7 mouse cellular contexts compared by ENCODE assay signal in the genomic region with DNA sequence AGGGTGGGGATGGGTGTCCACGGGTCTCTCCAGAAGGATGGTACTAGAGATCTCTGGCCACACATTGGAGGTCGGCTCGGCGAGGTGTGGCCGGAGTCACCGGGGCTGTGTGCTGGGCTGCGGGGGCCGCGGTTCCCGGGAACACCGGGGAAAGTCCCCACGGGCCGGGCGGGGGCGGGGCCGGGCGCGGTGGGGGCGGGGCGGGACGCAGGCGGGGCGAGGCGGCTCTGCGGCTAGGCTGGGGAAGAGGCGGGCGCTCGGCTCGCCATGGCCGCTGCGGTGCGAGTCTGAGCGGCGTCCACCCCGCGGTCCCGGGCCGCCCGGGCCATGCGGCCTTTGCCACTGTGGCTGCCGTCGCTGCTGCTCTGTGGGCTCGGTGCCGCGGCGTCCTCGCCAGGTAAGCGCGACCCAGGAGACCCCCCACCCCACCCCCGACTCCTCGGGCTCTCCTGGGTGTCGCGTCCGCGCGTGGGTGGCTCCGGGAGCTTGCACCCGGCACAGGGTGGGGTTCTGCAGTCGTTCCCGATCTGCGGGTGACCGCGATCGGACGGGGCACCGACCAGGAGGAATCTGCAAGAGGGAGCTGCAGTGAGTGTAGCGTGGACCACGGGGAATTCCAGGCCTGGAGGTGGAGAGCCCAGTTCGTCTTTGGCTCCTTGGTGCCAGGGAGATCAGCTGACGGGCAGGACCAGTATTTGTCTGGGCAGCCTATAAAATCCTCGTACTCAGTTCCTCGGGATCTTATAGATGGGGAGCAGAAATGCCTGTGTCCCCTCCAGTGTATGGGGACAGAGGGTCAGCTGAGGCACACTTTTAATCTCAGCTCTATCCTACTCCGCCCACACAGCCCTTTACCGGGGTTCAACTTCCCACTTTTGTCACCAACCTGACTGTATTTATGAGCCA. TPM values are rescaled to one million over a fixed set of nuclear protein-coding genes. Genes with fewer than 3 reads are reported as not detected.
DNase-seq lines count a peak whose midpoint lies in the region; ATAC-seq and TF ChIP-seq lines count a peak whose summit lies in the region.

TSS of gene Ifngr2 (plus strand) at position 237 of the 906 bp plus-strand sequence.

- H3K36me3 ChIP-seq in hindbrain, postnatal 0 days (ENCODE audit: insufficient read depth, low read length) = no peaks in the 10 kb centered on the region

- no peaks in the 10 kb centered on the region for H3K9me3 ChIP-seq in hindbrain, postnatal 0 days (ENCODE audit: low read length)

- peak within 1 kb of the TSS; percentile 83 for H3K4me2 ChIP-seq in hindbrain, postnatal 0 days (ENCODE audit: low read depth, low read length)

- H3K4me3 ChIP-seq in hindbrain, postnatal 0 days (ENCODE audit: low read length) = peak within 1 kb of the TSS; percentile 93

- H3K27ac ChIP-seq in hindbrain, postnatal 0 days = peak within 1 kb of the TSS; percentile 71; the same call in 1 of the 2 replicates

- H3K27me3 ChIP-seq in hindbrain, postnatal 0 days (ENCODE audit: insufficient read depth, low read length) = no peaks in the 10 kb centered on the region

- peaks cover 11% of the 10 kb centered on the region for H3K4me1 ChIP-seq in hindbrain, postnatal 0 days (ENCODE audit: insufficient read depth, low read length)

- intact Hi-C loops in left cerebral cortex, postnatal 36 days (cut with DNase I) = no loop called here

- peak within 1 kb of the TSS; percentile 92 for H3K9ac ChIP-seq in hindbrain, postnatal 0 days (replicated peaks; ENCODE audit: low read length)

- TF ChIP-seq CTCF in hindbrain, postnatal 0 days (IDR thresholded peaks at IDR 0.05; ENCODE audit: low read depth) = no peak

- DNase-seq in cerebellum, postnatal 10 days = peak; percentile 78 to 81
- DNase-seq in gastrocnemius, postnatal 10 days = peak; percentile 76
- peak; percentile 59 for DNase-seq in hindbrain, postnatal 0 days (ENCODE audit: low spot score)
- peak; percentile 65 to 68 for DNase-seq in left cerebral cortex, postnatal 36 days (ENCODE audit: low spot score in 2 of 2)
- peak; percentile 41 for DNase-seq in mesoderm, embryonic 11.5 days (ENCODE audit: low read depth, low spot score)
- DNase-seq in right cerebral cortex, postnatal 25 days = peak; percentile 56

- peak; percentile 28 for ATAC-seq in activated CD4-positive, CD25-positive, alpha-beta regulatory T cell, adult 4 months
- ATAC-seq in hindbrain, postnatal 0 days = peak; percentile 84

- 1% methylated on average over 55 of the region's 74 CpGs for WGBS in hindbrain, postnatal 0 days

RNA-seq across cellular contexts. Expression of gene Ifngr2, which starts in this region (rescaled TPM):
- 10 to 100 TPM; 19.8 to 20.6 TPM for polyA plus RNA-seq in activated CD4-positive, CD25-positive, alpha-beta regulatory T cell, adult 4 months (2017; shearing (Covaris generic))
- 10 to 100 TPM; 59.8 to 60.8 TPM for total RNA-seq in gastrocnemius, postnatal 10 days (2021)
- 53.1 and 68.4 TPM in 2 replicates for total RNA-seq in hindbrain, postnatal 0 days (2014; rRNA removed)
- 131 and 140 TPM in 2 replicates for polyA plus RNA-seq in hindbrain, postnatal 0 days (2015; fragmentation: Nextera tagmentation; extraction: Ambion mirVana)
- total RNA-seq in left cerebral cortex, postnatal 36 days (2021) = 10 to 100 TPM; 33.6 to 39.8 TPM

Comparison
In these comparisons a context has a peak if more than half of its experiments do, and no peak if none do; other contexts are left out.
1. Peak in every context shown above with its lines: DNase-seq, ATAC-seq, H3K4me3 ChIP-seq and H3K27ac ChIP-seq.